Mouse (Mus musculus) layer of hippocampus, postnatal 25 days (tissue): ENCODE measurements at regions not wholly inside any gene's neighbourhood (a gene's known extent, or its start where the extent isn't known, plus 50 kb on each side); places are given as distances from the start of the nearest gene placed in this dataset.

Experiments used
- DNase-seq, 2 experiments: peaks; one replicate each; pipeline ENCODE4 v3.0.0; 2022; ENCODE audit warnings: mixed read lengths in 2 of 2, low spot score in 1 of 2; ENCODE audit errors: extremely low spot score in 1 of 2

- no peak for DNase-seq
Observed at GRCm38 (mm10) chr4:32176449-32177135, 62.0 kb upstream of the Bach2 start.

DNA sequence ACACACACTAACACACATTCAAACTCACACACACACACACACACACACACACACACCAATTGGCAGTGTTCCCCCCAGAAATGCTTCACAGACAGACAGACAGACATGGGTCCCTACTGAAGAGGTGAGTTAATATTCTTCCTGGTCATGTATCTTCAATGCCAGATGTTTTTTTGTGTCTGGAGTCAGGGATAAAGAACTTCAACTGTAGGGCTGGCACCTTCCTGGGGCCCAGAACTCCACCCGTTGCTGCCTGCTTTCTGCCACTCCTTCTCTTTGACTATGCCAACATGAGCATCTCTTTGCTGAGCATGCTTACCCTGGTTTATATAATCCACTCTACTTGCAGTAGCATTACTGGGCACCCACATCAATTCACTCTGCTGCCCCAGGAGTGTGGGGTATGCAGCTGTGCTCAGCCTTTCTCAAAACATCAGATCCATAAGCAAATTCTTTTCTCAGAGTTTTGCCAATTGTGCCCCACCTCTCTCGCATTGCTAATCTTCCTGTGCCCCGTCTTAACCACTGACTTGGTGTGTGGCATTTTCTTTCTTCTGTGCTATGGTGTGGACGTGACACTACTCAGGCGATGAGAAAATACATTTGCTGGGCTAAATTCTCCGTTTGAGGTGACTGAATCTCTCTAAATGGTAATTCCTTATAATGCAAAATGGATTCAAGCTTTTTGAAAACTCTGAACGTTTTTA is 60.5 kb upstream of the Bach2 start:
- DNase-seq: no peak

- DNase-seq: no peak
Observed at GRCm38 (mm10) chr4:32179707-32180241, 58.8 kb upstream of the Bach2 start.

DNA sequence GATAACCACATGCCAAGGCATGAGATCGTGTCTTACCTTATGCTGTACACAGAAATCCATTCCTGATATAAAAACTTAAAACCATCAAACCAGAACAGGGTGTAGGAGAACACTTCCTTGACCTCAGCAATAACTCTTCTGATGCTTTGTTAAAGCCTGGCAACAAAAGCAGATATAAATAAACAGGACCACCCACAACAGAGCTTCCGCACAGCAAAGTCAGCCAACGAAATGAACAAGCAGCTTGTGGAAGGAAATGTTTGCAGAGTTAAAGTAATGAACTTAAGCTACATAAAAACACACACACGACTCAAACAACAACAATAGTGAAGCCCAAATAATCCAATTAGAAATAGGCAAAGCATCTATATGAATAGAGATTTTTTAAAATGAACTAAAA is 54.8 kb upstream of the Bach2 start:
- no peak for DNase-seq

GRCm38 (mm10) chr4:32185986-32186385 is 52.6 kb upstream of the Bach2 start:
- no peak for DNase-seq

GRCm38 (mm10) chr4:32187154-32187553 is 51.5 kb upstream of the Bach2 start:
- no peak for DNase-seq

DNA sequence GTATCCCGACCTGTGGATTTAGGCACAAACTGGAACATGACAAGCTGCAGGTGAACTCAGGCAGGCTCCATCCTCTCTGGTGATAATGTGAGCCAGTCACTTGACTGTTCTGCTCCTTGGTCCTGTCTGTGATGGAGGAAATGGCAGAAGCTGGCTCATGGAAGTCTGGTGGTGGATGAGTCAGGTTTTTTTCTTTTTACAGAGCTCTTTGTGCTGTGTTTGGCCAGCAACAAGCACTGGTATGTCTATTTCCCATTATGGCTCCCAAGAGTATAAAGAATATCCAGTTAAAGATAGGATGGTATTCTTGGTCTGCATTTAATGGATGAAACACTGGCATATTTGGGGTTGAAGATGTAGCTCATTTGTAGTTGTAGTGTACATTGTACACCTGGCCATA is 50.5 kb upstream of the Bach2 start:
- DNase-seq: no peak

DNA sequence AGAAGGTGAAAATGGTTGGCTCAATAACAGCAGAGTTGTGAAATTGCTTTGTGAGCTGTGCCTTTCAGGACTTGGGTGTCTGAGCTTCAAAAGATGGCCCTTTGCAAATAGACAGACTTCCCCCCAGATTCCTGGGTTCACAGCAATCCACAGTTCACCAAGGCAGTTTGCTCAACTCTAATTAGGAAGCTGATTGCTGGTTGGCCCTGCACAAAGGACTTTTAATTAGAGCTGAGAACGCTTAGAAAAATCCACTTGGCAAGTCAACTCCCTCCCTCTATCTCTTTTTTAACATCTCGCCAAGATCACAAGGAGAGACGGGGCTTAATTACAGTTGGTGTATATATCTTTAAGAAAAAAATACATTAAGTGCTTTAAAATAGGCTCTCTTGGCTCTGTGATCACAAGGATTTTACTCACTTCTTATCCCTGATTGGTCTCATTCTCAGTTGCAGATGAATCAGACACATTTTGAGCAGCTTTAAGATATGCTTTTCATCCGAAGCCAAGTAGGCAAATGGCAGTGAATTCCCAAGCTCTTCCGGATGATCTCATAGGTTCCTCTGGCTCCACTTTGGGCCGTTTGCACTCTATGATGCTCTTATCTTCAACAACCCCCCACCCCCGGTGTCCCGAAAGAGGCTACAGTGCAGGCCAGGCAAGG is 49.7 kb upstream of the Bach2 start:
- no peak for DNase-seq
